Mouse (Mus musculus) heart, embryonic 16.5 days (tissue): ENCODE results near the gene Muc1. TPM values are rescaled to one million over a fixed set of nuclear protein-coding genes. Genes with fewer than 3 reads are reported as not detected.

Experiments used
- ATAC-seq: fragments of 200-750 bp; cut with Nextera tagmentation; replicated peaks from 2 replicates; pipeline ENCODE4 v1.8.0; 2017; ENCODE audit warnings: moderate number of reproducible peaks; ENCODE audit not compliant: insufficient read depth, low FRiP score; ENCODE audit errors: extremely low read depth
- H3K27ac ChIP-seq: fragments of 300-500 bp; sonication (generic); 2 replicates; pipeline ENCODE4 v1.5.1; 2014; ENCODE audit warnings: mild to moderate bottlenecking, low read length, control low read depth, moderate library complexity
- H3K27me3 ChIP-seq: fragments of 300-500 bp; sonication (generic); 2 replicates; pipeline ENCODE4 v1.6.1; 2014; ENCODE audit warnings: low read length, mixed read lengths; ENCODE audit not compliant: control insufficient read depth, insufficient read depth
- H3K36me3 ChIP-seq: fragments of 300-500 bp; sonication (generic); 2 replicates; pipeline ENCODE4 v1.6.1; 2014; ENCODE audit not compliant: control insufficient read depth, insufficient read depth
- H3K4me1 ChIP-seq: fragments of 300-500 bp; sonication (generic); 2 replicates; pipeline ENCODE4 v1.6.1; 2014; ENCODE audit warnings: low read length, mixed read lengths; ENCODE audit not compliant: control insufficient read depth, insufficient read depth
- H3K4me2 ChIP-seq: fragments of 300-500 bp; sonication (generic); 2 replicates; pipeline ENCODE4 v1.6.1; 2014; ENCODE audit warnings: low read depth, mild to moderate bottlenecking, control low read depth, low read length
- H3K4me3 ChIP-seq: fragments of 300-500 bp; sonication (generic); 2 replicates; pipeline ENCODE4 v1.5.1; 2014; ENCODE audit warnings: mild to moderate bottlenecking, control low read depth, low read length
- H3K9ac ChIP-seq: fragments of 300-500 bp; sonication (generic); 2 replicates; pipeline ENCODE4 v1.6.1; 2014; ENCODE audit warnings: low read length, control low read depth
- H3K9me3 ChIP-seq: fragments of 300-500 bp; sonication (generic); replicated peaks from 2 replicates; pipeline ENCODE4 v1.6.1; 2016; ENCODE audit warnings: low read length; ENCODE audit not compliant: control insufficient read depth
- WGBS: fragments of 180-500 bp; shearing (Covaris S2); extraction: QIAGEN DNeasy Blood & Tissue Kit; methylation state at CpG from one replicate; pipeline ENCODE4 v1.1.7; 2014; 5-methylcytosine and 5-hydroxymethylcytosine counted together
- polyA plus RNA-seq: library from polyadenylated mRNA; unstranded; fragments of >200 nt; fragmentation: Nextera tagmentation; extraction: Ambion mirVana; gene quantifications from 2 replicates; pipeline ENCODE4 v1.2.1, GENCODE M21; 2015

The Muc1 gene
- polyA plus RNA-seq, 1 experiment from 2014 or later, result 3.3 TPM

GRCm38 (mm10) chr3:89190436-89190835, 38.4 kb upstream of the Muc1 start:
- peaks cover under 1% of the 10 kb centered on the region; the same call in 1 of the 2 replicates for H3K4me1 ChIP-seq
- no peaks in the 10 kb centered on the region for H3K9me3 ChIP-seq
- H3K27ac ChIP-seq, result no peak overlapping the region
- H3K4me3 ChIP-seq, result no peak overlapping the region
- no peaks in the 10 kb centered on the region for H3K27me3 ChIP-seq
- H3K9ac ChIP-seq, result no peak overlapping the region
- H3K36me3 ChIP-seq, result no peaks in the 10 kb centered on the region
- 65% methylated on average over 8 of the region's 8 CpGs for WGBS
- no peak for ATAC-seq
- no peak overlapping the region for H3K4me2 ChIP-seq

GRCm38 (mm10) chr3:89193351-89193750, 35.5 kb upstream of the Muc1 start:
- 70% methylated on average over 1 of the region's 1 CpGs for WGBS
- no peak overlapping the region for H3K9ac ChIP-seq
- H3K4me1 ChIP-seq, result peaks cover 10% of the 10 kb centered on the region
- H3K9me3 ChIP-seq, result no peaks in the 10 kb centered on the region
- no peak overlapping the region for H3K4me2 ChIP-seq
- H3K27ac ChIP-seq, result no peak overlapping the region
- no peaks in the 10 kb centered on the region for H3K27me3 ChIP-seq
- no peaks in the 10 kb centered on the region for H3K36me3 ChIP-seq
- no peak for ATAC-seq
- no peak overlapping the region for H3K4me3 ChIP-seq

GRCm38 (mm10) chr3:89193853-89194252, 35.0 kb upstream of the Muc1 start:
- Histone ChIP-seq H3K4me2 (no peak overlapping the region), H3K27me3 (no peaks in the 10 kb centered on the region), H3K36me3 (no peaks in the 10 kb centered on the region), H3K4me1 (peaks cover 10% of the 10 kb centered on the region), H3K9me3 (no peaks in the 10 kb centered on the region), H3K9ac (no peak overlapping the region), H3K4me3 (no peak overlapping the region), H3K27ac (no peak overlapping the region)
- WGBS, result 80% methylated on average over 2 of the region's 2 CpGs
- ATAC-seq, result no peak

- Histone ChIP-seq H3K4me2 (peak overlapping the region; percentile 82), H3K36me3 (no peaks in the 10 kb centered on the region), H3K9me3 (no peaks in the 10 kb centered on the region), H3K27me3 (no peaks in the 10 kb centered on the region), H3K4me1 (peaks cover 10% of the 10 kb centered on the region), H3K27ac (peak overlapping the region; percentile 85), H3K9ac (peak overlapping the region; percentile 81), H3K4me3 (peak overlapping the region; percentile 61)
- WGBS, result 7% methylated on average over 33 of the region's 33 CpGs
- ATAC-seq, result peak; percentile 95
Observed at GRCm38 (mm10) chr3:89195979-89196877, 32.6 kb upstream of the Muc1 start.

- Histone ChIP-seq H3K36me3 (no peaks in the 10 kb centered on the region), H3K27ac (no peak overlapping the region), H3K4me3 (no peak overlapping the region), H3K27me3 (no peaks in the 10 kb centered on the region), H3K4me2 (no peak overlapping the region), H3K9ac (no peak overlapping the region), H3K4me1 (peaks cover 15% of the 10 kb centered on the region), H3K9me3 (no peaks in the 10 kb centered on the region)
- 69% methylated on average over 3 of the region's 3 CpGs for WGBS
- ATAC-seq, result no peak
Observed at GRCm38 (mm10) chr3:89199839-89200238, 29.0 kb upstream of the Muc1 start.

GRCm38 (mm10) chr3:89202253-89203141, 26.4 kb upstream of the Muc1 start, which contains the start of gene Gba:
TSS of gene Gba (plus strand) at chr3:89202928.
- Histone ChIP-seq H3K36me3 (peaks cover 6% of the 10 kb centered on the region), H3K27me3 (no peaks in the 10 kb centered on the region), H3K4me2 (peak within 1 kb of the TSS; percentile 86), H3K9ac (peak within 1 kb of the TSS; percentile 75), H3K4me1 (peaks cover 4% of the 10 kb centered on the region), H3K9me3 (no peaks in the 10 kb centered on the region), H3K27ac (peak within 1 kb of the TSS; percentile 66), H3K4me3 (peak within 1 kb of the TSS; percentile 77)
- 23% methylated on average over 13 of the region's 13 CpGs for WGBS
- ATAC-seq, result peak; percentile 83

- Histone ChIP-seq H3K27me3 (no peaks in the 10 kb centered on the region), H3K9me3 (no peaks in the 10 kb centered on the region), H3K4me2 (peak overlapping the region; percentile 86), H3K9ac (peak overlapping the region; percentile 75), H3K4me1 (peaks cover 4% of the 10 kb centered on the region), H3K27ac (peak overlapping the region; percentile 66), H3K36me3 (peaks cover 12% of the 10 kb centered on the region), H3K4me3 (peak overlapping the region; percentile 77)
- ATAC-seq, result no peak
- WGBS, result 26% methylated on average over 5 of the region's 5 CpGs
Observed at GRCm38 (mm10) chr3:89203142-89203514, 25.7 kb upstream of the Muc1 start.

GRCm38 (mm10) chr3:89206079-89206478, 22.8 kb upstream of the Muc1 start:
- H3K27me3 ChIP-seq, result no peaks in the 10 kb centered on the region
- H3K9ac ChIP-seq, result no peak overlapping the region
- ATAC-seq, result no peak
- H3K27ac ChIP-seq, result no peak overlapping the region
- H3K4me3 ChIP-seq, result no peak overlapping the region
- H3K4me2 ChIP-seq, result no peak overlapping the region
- no peaks in the 10 kb centered on the region for H3K9me3 ChIP-seq
- 92% methylated on average over 7 of the region's 7 CpGs for WGBS
- peaks cover 28% of the 10 kb centered on the region for H3K36me3 ChIP-seq
- H3K4me1 ChIP-seq, result peaks cover 4% of the 10 kb centered on the region

- no peak overlapping the region for H3K4me3 ChIP-seq
- H3K9ac ChIP-seq, result no peak overlapping the region
- no peak overlapping the region for H3K27ac ChIP-seq
- no peaks in the 10 kb centered on the region for H3K9me3 ChIP-seq
- H3K4me2 ChIP-seq, result no peak overlapping the region
- 78% methylated on average over 2 of the region's 2 CpGs for WGBS
- H3K36me3 ChIP-seq, result peaks cover 28% of the 10 kb centered on the region
- ATAC-seq, result no peak
- no peaks in the 10 kb centered on the region for H3K27me3 ChIP-seq
- H3K4me1 ChIP-seq, result peaks cover 4% of the 10 kb centered on the region
Observed at GRCm38 (mm10) chr3:89206695-89207094, 22.2 kb upstream of the Muc1 start.
